Mouse (Mus musculus) thymus, adult 18-20 months (tissue): ENCODE measurements around the gene Dpf3.

Experiments
- DNase-seq, 2 experiments: peaks; one replicate each; pipeline ENCODE4 v3.0.0; 2022; ENCODE audit warnings: mixed read lengths in 2 of 2

Dpf3 gene

GRCm38 (mm10) chr12:83209461-83209860 lies 278.1 kb downstream of the Dpf3 start:
- no peak for DNase-seq

- DNase-seq: no peak
Observed at GRCm38 (mm10) chr12:83208841-83209240, 278.7 kb downstream of the Dpf3 start.

GRCm38 (mm10) chr12:83208011-83208410 lies 279.5 kb downstream of the Dpf3 start:
- no peak for DNase-seq

- DNase-seq: no peak
Observed at GRCm38 (mm10) chr12:83207481-83207880, 280.0 kb downstream of the Dpf3 start.

- no peak for DNase-seq
Observed at GRCm38 (mm10) chr12:83206866-83207265, 280.6 kb downstream of the Dpf3 start.

GRCm38 (mm10) chr12:83204361-83204760 lies 283.2 kb downstream of the Dpf3 start:
- DNase-seq: no peak

GRCm38 (mm10) chr12:83201674-83202073 lies 285.8 kb downstream of the Dpf3 start:
- DNase-seq: no peak

- no peak for DNase-seq
Observed at GRCm38 (mm10) chr12:83180561-83180960, 307.0 kb downstream of the Dpf3 start.

- DNase-seq: no peak
Observed at GRCm38 (mm10) chr12:83179860-83180259, 307.7 kb downstream of the Dpf3 start.

GRCm38 (mm10) chr12:83178770-83179169 lies 308.7 kb downstream of the Dpf3 start:
- no peak for DNase-seq

GRCm38 (mm10) chr12:83169495-83170209 lies 317.9 kb downstream of the Dpf3 start:
- DNase-seq: no peak

- DNase-seq: no peak
Observed at GRCm38 (mm10) chr12:83168310-83168709, 319.2 kb downstream of the Dpf3 start.

- DNase-seq: no peak
Observed at GRCm38 (mm10) chr12:83165058-83165457, 322.5 kb downstream of the Dpf3 start.
